Mouse (Mus musculus) erythroblast, embryonic 14.5 days (primary cell): Measurements from ENCODE around the gene Abcb1b.
"Not testable (repeated sequence)": the region's sequence is repeated elsewhere in the genome, so short reads cannot be mapped to it uniquely, and the experiment has no call there.

Experiments
- GATA1 ChIP-seq: IDR thresholded peaks from 2 replicates; pipeline ENCODE4 v1.6.1; 2012; ENCODE audit warnings: low read length, inconsistent platforms, mixed read lengths
- TAL1 ChIP-seq: IDR thresholded peaks from 3 replicates; pipeline ENCODE4 v1.6.1; 2012; ENCODE audit warnings: low read length, inconsistent platforms, mixed read lengths

DNA sequence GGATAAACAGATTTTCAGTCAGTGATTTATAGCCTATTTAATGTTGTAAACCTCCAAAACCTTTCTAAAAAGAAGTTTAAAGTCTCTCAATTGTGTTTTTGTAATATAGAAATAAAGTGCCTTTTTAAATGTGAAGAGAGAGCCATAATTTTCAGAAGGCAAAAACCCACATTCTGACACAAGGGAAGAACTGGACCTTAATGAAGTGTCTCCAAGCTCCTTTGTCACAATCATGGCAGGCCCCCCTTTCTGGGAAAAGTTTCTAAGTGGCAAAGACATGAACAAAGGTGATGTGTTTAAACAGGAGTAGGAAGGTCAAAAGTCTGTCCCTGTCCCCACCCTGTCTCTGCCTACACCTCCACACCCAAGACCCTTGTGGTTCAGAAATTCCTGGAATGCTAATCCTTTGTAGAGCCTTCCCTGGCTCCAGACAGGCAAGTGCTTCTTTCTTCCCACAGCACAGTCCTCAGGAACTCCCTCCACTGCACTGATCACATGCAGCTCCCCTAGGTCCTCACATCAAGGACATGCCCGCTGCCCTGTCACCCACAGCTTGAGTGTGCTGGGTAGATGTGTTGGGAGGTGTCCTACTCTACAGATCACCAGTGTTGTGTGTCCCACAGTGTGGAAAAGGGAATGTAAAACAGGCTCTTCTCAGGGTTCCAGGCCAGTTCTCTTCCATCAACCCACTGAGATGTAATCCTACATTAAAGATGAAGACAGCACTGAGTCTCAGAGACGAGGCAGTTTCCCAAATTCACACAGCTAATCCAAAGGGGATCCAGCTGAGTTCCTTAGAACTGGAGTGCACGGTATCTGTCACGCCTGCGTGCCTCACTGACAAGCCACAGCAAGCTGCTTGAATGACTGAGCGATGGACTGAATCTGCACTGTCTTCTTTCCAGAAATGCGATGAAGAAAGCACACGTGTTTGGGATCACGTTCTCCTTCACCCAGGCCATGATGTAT is 50.9 kb downstream of the Abcb1b start:
- TF ChIP-seq GATA1, TAL1: not testable (repeated sequence)
